Mouse (Mus musculus): ENCODE measurements around the gene Olfr1440.

DNA sequence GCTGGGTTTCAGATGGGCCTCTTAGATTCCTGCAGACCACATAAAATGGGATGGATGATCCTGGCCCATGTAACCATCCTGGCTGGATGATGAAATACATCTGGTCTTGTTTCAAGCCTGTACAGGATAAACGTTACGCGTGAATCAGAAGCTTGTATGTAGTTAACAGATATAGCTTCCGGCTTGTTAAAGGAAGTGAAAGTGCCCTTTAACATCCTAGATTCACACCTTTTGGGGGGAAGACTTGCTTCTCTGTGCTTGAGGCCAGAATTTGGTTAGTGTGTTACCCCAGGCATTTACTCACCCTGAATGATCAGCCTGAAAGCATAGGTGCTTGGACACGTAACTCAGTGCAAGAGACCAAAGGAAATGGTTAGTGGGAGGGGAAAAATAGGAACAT, 40.0 kb downstream of the Olfr1440 start:
- no peak for TF ChIP-seq CTCF (IDR thresholded peaks at IDR 0.05; ENCODE audit: low read depth, low read length)
- TF ChIP-seq POLR2A (IDR thresholded peaks at IDR 0.05; ENCODE audit: borderline replicate concordance, low read depth, low read length): no peak
